Mouse (Mus musculus) MEL (cell line): Measurements from ENCODE around the gene Gm20873. TPM values are rescaled to one million over a fixed set of nuclear protein-coding genes. Genes with fewer than 3 reads are reported as not detected.
"Not testable (repeated sequence)": the region's sequence is repeated elsewhere in the genome, so short reads cannot be mapped to it uniquely, and the experiment has no call there.

Experiments
- DNase-seq: peaks from one replicate; pipeline ENCODE4 v3.0.0; 2011; ENCODE audit warnings: low read depth, low spot score
- H3K27ac ChIP-seq: 2 replicates; pipeline ENCODE4 v1.5.1; 2012; ENCODE audit warnings: low read depth, mild to moderate bottlenecking, control low read depth, low read length, moderate library complexity; ENCODE audit not compliant: control insufficient read depth
- H3K27me3 ChIP-seq, 2 experiments: fragments of 150-350 bp in 1 of 2; sonication (generic) in 1 of 2; 2 replicates each; pipeline ENCODE4 v1.6.1; 2012; ENCODE audit warnings: low read length in 2 of 2, mild to moderate bottlenecking in 2 of 2, improper control_type of control experiment in 1 of 2, moderate library complexity in 1 of 2; ENCODE audit not compliant: insufficient read depth in 2 of 2, control insufficient read depth in 1 of 2
- H3K36me3 ChIP-seq, 2 experiments: 2 replicates each; pipeline ENCODE4 v1.6.1; 2012 to 2014; ENCODE audit warnings: low read length in 2 of 2, improper control_type of control experiment in 1 of 2, inconsistent platforms in 1 of 2, mild to moderate bottlenecking in 1 of 2; ENCODE audit not compliant: insufficient read depth in 2 of 2, control insufficient read depth in 1 of 2
- H3K4me1 ChIP-seq, 2 experiments: fragments of 150-350 bp in 1 of 2; sonication (generic) in 1 of 2; 2 replicates each; pipeline ENCODE4 v1.6.1; 2012; ENCODE audit warnings: low read length in 2 of 2, improper control_type of control experiment in 1 of 2, mild to moderate bottlenecking in 1 of 2; ENCODE audit not compliant: insufficient read depth in 2 of 2, control insufficient read depth in 1 of 2
- H3K4me3 ChIP-seq, 2 experiments: fragments of 150-350 bp in 1 of 2; sonication (generic) in 1 of 2; 2 replicates each; pipeline ENCODE4 v1.5.1; 2012; ENCODE audit warnings: low read depth in 2 of 2, low read length in 2 of 2, mild to moderate bottlenecking in 2 of 2, moderate library complexity in 2 of 2, control low read depth in 1 of 2, improper control_type of control experiment in 1 of 2; ENCODE audit not compliant: control insufficient read depth in 1 of 2, insufficient read depth in 1 of 2
- H3K79me2 ChIP-seq: 2 replicates; pipeline ENCODE4 v1.6.1; 2012; ENCODE audit warnings: mild to moderate bottlenecking, low read length, moderate library complexity; ENCODE audit not compliant: control insufficient read depth, poor library complexity, insufficient read depth
- H3K9ac ChIP-seq: 2 replicates; pipeline ENCODE4 v1.6.1; 2012; ENCODE audit warnings: low read depth, mild to moderate bottlenecking, control low read depth, low read length, moderate library complexity; ENCODE audit not compliant: control insufficient read depth, poor library complexity, severe bottlenecking
- H3K9me3 ChIP-seq: fragments of 150-350 bp; sonication (generic); replicated peaks from 2 replicates; pipeline ENCODE4 v1.6.1; 2012; ENCODE audit warnings: mild to moderate bottlenecking, low read length, improper control_type of control experiment, moderate library complexity; ENCODE audit not compliant: insufficient read depth
- polyA plus RNA-seq, 2 experiments: library from polyadenylated mRNA; stranded (reverse) in 1 of 2; unstranded in 1 of 2; fragments of >175 nt in 1 of 2; fragments of >200 nt in 1 of 2; gene quantifications; 2 replicates each; pipeline versions ENCODE4 v1.2.1 to v1.2.4; 2012; ENCODE audit warnings: low replicate concordance in 2 of 2, low read depth in 1 of 2; ENCODE audit not compliant: insufficient read length in 2 of 2, insufficient read depth in 1 of 2, missing spikeins in 1 of 2
- total RNA-seq: library from RNA; depleted of rRNA; stranded (reverse); fragments of 300-350 nt; gene quantifications from 2 replicates; pipeline ENCODE4 v1.2.3, GENCODE M21; 2012; rRNA removed

Gene Gm20873
- total RNA-seq (not detected in 2 replicates), polyA plus RNA-seq (not detected)

DNA sequence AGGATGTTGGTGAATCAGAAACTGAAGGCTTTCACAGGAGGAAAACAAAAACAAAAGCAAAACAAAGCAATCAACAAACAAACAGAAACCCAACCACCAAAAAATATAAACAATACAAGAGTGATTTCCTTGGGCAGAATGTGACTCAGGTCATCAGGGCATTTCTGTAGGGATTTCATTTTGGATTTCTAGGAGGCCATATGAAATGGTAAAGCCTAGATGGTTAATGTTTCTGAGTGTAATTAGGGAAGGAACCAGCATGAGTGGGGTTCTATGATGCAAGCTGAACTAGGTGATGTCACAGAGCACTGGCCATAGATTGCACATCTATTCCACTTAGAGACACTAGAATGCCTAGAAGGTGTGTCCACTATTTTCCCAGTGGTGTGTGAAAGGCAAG, at the start of gene Gm20873:
Gm20873 (plus strand) TSS at position 301 of the 400 bp plus-strand sequence.
- H3K4me1 ChIP-seq, H3K27ac ChIP-seq, DNase-seq, H3K9me3 ChIP-seq, H3K4me3 ChIP-seq, H3K79me2 ChIP-seq, H3K9ac ChIP-seq, H3K36me3 ChIP-seq, H3K27me3 ChIP-seq: not testable (repeated sequence)

GRCm38 (mm10) chrY:6237895-6238294, 29.0 kb upstream of the Gm20873 start, which contains the start of gene Gm21746:
Gene Gm21746, minus strand, starts transcription at chrY:6237995.
- not testable (repeated sequence) for H3K4me1 ChIP-seq, DNase-seq, H3K36me3 ChIP-seq, H3K4me3 ChIP-seq, H3K79me2 ChIP-seq, H3K27me3 ChIP-seq, H3K9me3 ChIP-seq, H3K9ac ChIP-seq, H3K27ac ChIP-seq

Other genes with a start within 250 kb of the Gm20873 start
- not detected in 2 replicates for gene Gm21746, start 29.1 kb upstream of the Gm20873 start, total RNA-seq
- not detected for gene Gm21746, start 29.1 kb upstream of the Gm20873 start, polyA plus RNA-seq